Mouse (Mus musculus) CH12.LX (cell line): ENCODE results near the gene Lcn12. TPM values are rescaled to one million over a fixed set of nuclear protein-coding genes. Genes with fewer than 3 reads are reported as not detected.
A peak's percentile ranks its signal among the peaks of the same experiment; 100 is the strongest.

Experiments used
- DNase-seq: peaks from one replicate; pipeline ENCODE4 v3.0.0-alpha.2; 2013; ENCODE audit errors: extremely low read depth
- H3K27ac ChIP-seq: 2 replicates; pipeline ENCODE4 v1.5.1; 2012; ENCODE audit warnings: low read depth, mild to moderate bottlenecking, control low read depth, moderate library complexity; ENCODE audit not compliant: insufficient read depth
- H3K27me3 ChIP-seq: replicated peaks from 2 replicates; pipeline ENCODE3; 2012; ENCODE audit warnings: inconsistent platforms
- H3K36me3 ChIP-seq, 2 experiments: replicated peaks in 1 of 2; 2 replicates each; pipeline versions ENCODE3 to v1.6.1; 2012; ENCODE audit warnings: inconsistent platforms in 1 of 2, low read length in 1 of 2, mild to moderate bottlenecking in 1 of 2, mixed read lengths in 1 of 2, moderate library complexity in 1 of 2; ENCODE audit not compliant: control insufficient read depth in 1 of 2, insufficient read depth in 1 of 2
- H3K4me1 ChIP-seq, 2 experiments: 2 replicates each; pipeline ENCODE4 v1.6.1; 2012; ENCODE audit warnings: inconsistent platforms in 1 of 2, moderate library complexity in 1 of 2; ENCODE audit not compliant: insufficient read depth in 2 of 2, control insufficient read depth in 1 of 2
- H3K4me2 ChIP-seq: 2 replicates; pipeline ENCODE4 v1.6.1; 2012; ENCODE audit warnings: low read depth, mild to moderate bottlenecking, control low read depth; ENCODE audit not compliant: poor library complexity, insufficient read depth, severe bottlenecking
- H3K4me3 ChIP-seq, 3 experiments: fragments of 150-350 bp in 1 of 3; sonication (generic) in 1 of 3; replicated peaks in 1 of 3; 2 replicates each; pipeline versions ENCODE3 to v1.5.1; 2011 to 2012; ENCODE audit warnings: low read depth in 2 of 3, low read length in 2 of 3, mild to moderate bottlenecking in 2 of 3, moderate library complexity in 2 of 3, control low read depth in 1 of 3, improper control_type of control experiment in 1 of 3, inconsistent platforms in 1 of 3, mixed read lengths in 1 of 3; ENCODE audit not compliant: poor library complexity in 1 of 3
- H3K79me2 ChIP-seq: replicated peaks from 2 replicates; pipeline ENCODE4 v1.6.1; 2012; ENCODE audit warnings: mild to moderate bottlenecking, moderate library complexity; ENCODE audit not compliant: control insufficient read depth, poor library complexity, insufficient read depth, severe bottlenecking; ENCODE audit errors: extremely low read depth
- H3K9ac ChIP-seq: 2 replicates; pipeline ENCODE4 v1.6.1; 2012; ENCODE audit warnings: low read depth, mild to moderate bottlenecking, control low read depth, moderate library complexity; ENCODE audit not compliant: insufficient read depth
- H3K9me3 ChIP-seq: replicated peaks from 2 replicates; pipeline ENCODE3; 2012; ENCODE audit warnings: low read length, inconsistent platforms, mixed read lengths
- ELF1 ChIP-seq: IDR thresholded peaks from 2 replicates; pipeline ENCODE4 v1.6.1; 2014; ENCODE audit warnings: low read depth, mild to moderate bottlenecking, inconsistent platforms, low read length, improper control_type of control experiment
- EP300 ChIP-seq: IDR thresholded peaks from 2 replicates; pipeline ENCODE4 v1.6.1; 2011; ENCODE audit warnings: low read length, improper control_type of control experiment
- ETS1 ChIP-seq: conservative IDR thresholded peaks from 2 replicates; pipeline ENCODE4 v1.6.1; 2012; ENCODE audit warnings: low read depth, mild to moderate bottlenecking, inconsistent platforms, low read length, improper control_type of control experiment, moderate library complexity
- HCFC1 ChIP-seq: IDR thresholded peaks from 2 replicates; pipeline ENCODE4 v1.6.1; 2012; ENCODE audit warnings: low read depth, mild to moderate bottlenecking, inconsistent platforms, low read length, improper control_type of control experiment
- JUN ChIP-seq: IDR thresholded peaks from 2 replicates; pipeline ENCODE4 v1.6.1; 2011; ENCODE audit warnings: low read depth, mild to moderate bottlenecking, low read length, improper control_type of control experiment, moderate library complexity; ENCODE audit not compliant: insufficient read depth
- MAFK ChIP-seq: IDR thresholded peaks from 2 replicates; pipeline ENCODE4 v1.6.1; 2011; ENCODE audit warnings: low read length, improper control_type of control experiment; ENCODE audit not compliant: insufficient replicate concordance
- MYC ChIP-seq: IDR thresholded peaks from 2 replicates; pipeline ENCODE4 v1.6.1; 2011; ENCODE audit warnings: low read depth, mild to moderate bottlenecking, improper control_type of control experiment, low read length
- NELFE ChIP-seq: IDR thresholded peaks from 2 replicates; pipeline ENCODE4 v1.6.1; 2011; ENCODE audit warnings: low read depth, low read length, improper control_type of control experiment
- PAX5 ChIP-seq: IDR thresholded peaks from 2 replicates; pipeline ENCODE4 v1.6.1; 2012; ENCODE audit warnings: low read length, inconsistent platforms, mixed read lengths
- POLR2AphosphoS2 ChIP-seq: IDR thresholded peaks from 2 replicates; pipeline ENCODE4 v1.6.1; 2011; ENCODE audit warnings: low read depth, low read length, improper control_type of control experiment
- SIN3A ChIP-seq: IDR thresholded peaks from 2 replicates; pipeline ENCODE4 v1.6.1; 2012; ENCODE audit warnings: low read length, improper control_type of control experiment, inconsistent platforms
- SMC3 ChIP-seq: IDR thresholded peaks from 2 replicates; pipeline ENCODE4 v1.6.1; 2011; ENCODE audit warnings: low read depth, low read length, improper control_type of control experiment
- USF1 ChIP-seq: IDR thresholded peaks from 2 replicates; pipeline ENCODE4 v1.6.1; 2014; ENCODE audit warnings: low read depth, mild to moderate bottlenecking, inconsistent platforms, low read length, improper control_type of control experiment
- ZKSCAN1 ChIP-seq: IDR thresholded peaks from 2 replicates; pipeline ENCODE4 v1.6.1; 2012; ENCODE audit warnings: low read depth, inconsistent platforms, low read length, improper control_type of control experiment, borderline replicate concordance
- ZMIZ1 ChIP-seq: IDR thresholded peaks from 2 replicates; pipeline ENCODE4 v1.6.1; 2012; ENCODE audit warnings: low read depth, mild to moderate bottlenecking, inconsistent platforms, low read length, improper control_type of control experiment
- dilution Hi-C: fragments of 300-500 bp; cut with MboI; formaldehyde crosslinking; loops from 2 replicates; pipeline ENCODE4 v1.14.3; 2020; ENCODE audit warnings: low sequenced_read_pairs; ENCODE audit not compliant: extremely low pct_unique_long_range_greater_than_20kb, extremely low pct_ligation_motif_present
- in situ Hi-C: fragments of 300-500 bp; cut with MboI; formaldehyde crosslinking; loops from 3 replicates; pipeline ENCODE4 v1.14.3; 2019; ENCODE audit warnings: low sequenced_read_pairs, low pct_ligation_motif_present, low pct_unique_long_range_greater_than_20kb, mixed read lengths
- polyA plus RNA-seq: library from polyadenylated mRNA; unstranded; fragments of >175 nt; gene quantifications from 2 replicates; pipeline ENCODE4 v1.2.1, GENCODE M21; 2012; ENCODE audit warnings: low read depth; ENCODE audit not compliant: insufficient read length
- total RNA-seq, 2 experiments: library from RNA; depleted of rRNA; stranded (reverse); fragments of 300-350 nt in 1 of 2; fragments of >200 nt in 1 of 2; gene quantifications; 2 replicates each; pipeline ENCODE4 v1.2.3; 2012 to 2014

Lcn12 gene
- total and polyA plus RNA-seq, 3 experiments = not detected

GRCm38 (mm10) chr2:25533707-25534106, 40.0 kb upstream of the Lcn12 start:
- in situ Hi-C loops = no loop called here
- Histone ChIP-seq H3K27me3 (no peaks in the 10 kb centered on the region), H3K4me3 (no peak overlapping the region), H3K4me2 (peak overlapping the region; percentile 41), H3K4me1 (peaks cover 20 to 59% of the 10 kb centered on the region in 2 experiments), H3K27ac (peak overlapping the region; percentile 95; the same call in 1 of the 2 replicates), H3K9ac (peak overlapping the region; percentile 45; the same call in 1 of the 2 replicates), H3K36me3 (peaks cover 61 to 79% of the 10 kb centered on the region in 2 experiments), H3K9me3 (no peaks in the 10 kb centered on the region), H3K79me2 (peaks cover 29% of the 10 kb centered on the region)
- TF ChIP-seq JUN (no peak), SMC3 (no peak), MAFK (no peak), MYC (no peak), POLR2AphosphoS2 (no peak), ETS1 (no peak), NELFE (0 out of 2 replicates have a peak, but pooled peaks have one; percentile 1), HCFC1 (no peak)
- no peak for DNase-seq
- dilution Hi-C loops = no loop called here

- Histone ChIP-seq H3K4me1 (peaks cover 0 to 8% of the 10 kb centered on the region in 2 experiments; a peak in 1 of 4 replicates), H3K9ac (no peak overlapping the region), H3K27ac (no peak overlapping the region), H3K9me3 (no peaks in the 10 kb centered on the region), H3K4me3 (no peak overlapping the region)
- TF ChIP-seq EP300 (no peak), USF1 (no peak), ZMIZ1 (no peak), MYC (no peak), NELFE (no peak), ELF1 (no peak), SIN3A (no peak), HCFC1 (no peak), PAX5 (no peak), ZKSCAN1 (no peak)
- TF ChIP-seq, all 38 proteins: peak for 0
- Histone ChIP-seq H3K36me3 (peaks cover 91 to 97% of the 10 kb centered on the region in 2 experiments), H3K4me2 (no peak overlapping the region), H3K79me2 (peaks cover 2% of the 10 kb centered on the region; the same call in 1 of the 2 replicates), H3K27me3 (no peaks in the 10 kb centered on the region)
- no peak for DNase-seq
- dilution Hi-C loops = no loop called here
- in situ Hi-C loops = no loop called here
Measured at GRCm38 (mm10) chr2:25526510-25527302, 33.0 kb upstream of the Lcn12 start.
